Mouse (Mus musculus): ENCODE results near the gene Mamdc2.

Mamdc2 gene

GRCm38 (mm10) chr19:23435731-23436130, 12.5 kb downstream of the Mamdc2 start:
- DNase-seq (ENCODE audit: low spot score in 2 of 2): no peak

- DNase-seq (ENCODE audit: low spot score in 2 of 2): no peak
These were observed 13.8 kb downstream of the Mamdc2 start for GRCm38 (mm10) chr19:23434433-23434832.

GRCm38 (mm10) chr19:23417668-23418067, 30.6 kb downstream of the Mamdc2 start:
- DNase-seq (ENCODE audit: low spot score in 2 of 2): no peak

GRCm38 (mm10) chr19:23410800-23411199, 37.4 kb downstream of the Mamdc2 start:
- no peak for DNase-seq (ENCODE audit: low spot score in 2 of 2)

GRCm38 (mm10) chr19:23410328-23410727, 37.9 kb downstream of the Mamdc2 start:
- no peak for DNase-seq (ENCODE audit: low spot score in 2 of 2)

GRCm38 (mm10) chr19:23401469-23402135, 46.6 kb downstream of the Mamdc2 start:
- DNase-seq (ENCODE audit: low spot score in 2 of 2): no peak

GRCm38 (mm10) chr19:23400485-23400884, 47.8 kb downstream of the Mamdc2 start:
- DNase-seq (ENCODE audit: low spot score in 2 of 2): no peak

GRCm38 (mm10) chr19:23395956-23396355, 52.3 kb downstream of the Mamdc2 start:
- DNase-seq (ENCODE audit: low spot score in 2 of 2): no peak

GRCm38 (mm10) chr19:23394597-23394996, 53.6 kb downstream of the Mamdc2 start:
- DNase-seq (ENCODE audit: low spot score in 2 of 2): no peak

GRCm38 (mm10) chr19:23388862-23389272, 59.4 kb downstream of the Mamdc2 start:
- DNase-seq (ENCODE audit: low spot score in 2 of 2): no peak

GRCm38 (mm10) chr19:23388083-23388861, 60.0 kb downstream of the Mamdc2 start:
- DNase-seq (ENCODE audit: low spot score in 2 of 2): no peak

GRCm38 (mm10) chr19:23382396-23382795, 65.8 kb downstream of the Mamdc2 start:
- no peak for DNase-seq (ENCODE audit: low spot score in 2 of 2)

GRCm38 (mm10) chr19:23380968-23381367, 67.3 kb downstream of the Mamdc2 start:
- DNase-seq (ENCODE audit: low spot score in 2 of 2): peak in 1 of 2 experiments; percentile 30

- no peak for DNase-seq (ENCODE audit: low spot score in 2 of 2)
These were observed 68.3 kb downstream of the Mamdc2 start for GRCm38 (mm10) chr19:23379752-23380504.

- no peak for DNase-seq (ENCODE audit: low spot score in 2 of 2)
These were observed 71.6 kb downstream of the Mamdc2 start for GRCm38 (mm10) chr19:23376536-23377201.

- peak in 1 of 2 experiments; percentile 22 for DNase-seq (ENCODE audit: low spot score in 2 of 2)
These were observed 73.1 kb downstream of the Mamdc2 start for GRCm38 (mm10) chr19:23374941-23375656.

GRCm38 (mm10) chr19:23373728-23374127, 74.5 kb downstream of the Mamdc2 start:
- peak in 1 of 2 experiments; percentile 39 for DNase-seq (ENCODE audit: low spot score in 2 of 2)

- DNase-seq (ENCODE audit: low spot score in 2 of 2): peak; percentile 56 to 76
These were observed 75.0 kb downstream of the Mamdc2 start for GRCm38 (mm10) chr19:23373287-23373686.

GRCm38 (mm10) chr19:23369275-23369674, 79.0 kb downstream of the Mamdc2 start:
- no peak for DNase-seq (ENCODE audit: low spot score in 2 of 2)

GRCm38 (mm10) chr19:23362006-23362405, 86.2 kb downstream of the Mamdc2 start:
- DNase-seq (ENCODE audit: low spot score in 2 of 2): no peak

- DNase-seq (ENCODE audit: low spot score in 2 of 2): peak; percentile 61 to 85
These were observed 87.1 kb downstream of the Mamdc2 start for GRCm38 (mm10) chr19:23361124-23361523.
